Mouse (Mus musculus): Measurements from ENCODE around the gene Plekha5. TPM values are rescaled to one million over a fixed set of nuclear protein-coding genes. Genes with fewer than 3 reads are reported as not detected.
A peak's percentile ranks its signal among the peaks of the same experiment; 100 is the strongest.

Plekha5 gene
- polyA plus RNA-seq, 1 experiment from 2014 or later = 28.6 TPM

GRCm38 (mm10) chr6:140423041-140423845, 611 bp upstream of the Plekha5 start:
- H3K4me3 ChIP-seq (ENCODE audit: low read depth, low read length) = peak overlapping the region; percentile 89
- no peaks in the 10 kb centered on the region for H3K27me3 ChIP-seq (replicated peaks; ENCODE audit: control insufficient read depth, insufficient read depth, low read length)
- peak overlapping the region; percentile 80 for H3K9ac ChIP-seq (ENCODE audit: low read depth, low read length)
- no peaks in the 10 kb centered on the region; the same call in 1 of the 2 replicates for H3K36me3 ChIP-seq (ENCODE audit: control insufficient read depth, insufficient read depth, low read length)
- H3K4me1 ChIP-seq (replicated peaks; ENCODE audit: control insufficient read depth, insufficient read depth, low read length) = no peaks in the 10 kb centered on the region
- ATAC-seq (replicated peaks; ENCODE audit: low FRiP score) = no peak
- peak overlapping the region; percentile 89 for H3K4me2 ChIP-seq
- no peaks in the 10 kb centered on the region for H3K9me3 ChIP-seq (ENCODE audit: control insufficient read depth, low read length)
- no peak for DNase-seq (ENCODE audit: low spot score)
- 15% methylated on average over 29 of the region's 29 CpGs for WGBS
- H3K27ac ChIP-seq (ENCODE audit: low read depth, low read length) = no peak overlapping the region

GRCm38 (mm10) chr6:140424201-140424990, 542 bp downstream of the Plekha5 start:
- Histone ChIP-seq H3K27me3 (replicated peaks; ENCODE audit: control insufficient read depth, insufficient read depth, low read length) (no peaks in the 10 kb centered on the region), H3K27ac (ENCODE audit: low read depth, low read length) (peak overlapping the region; percentile 77), H3K4me2 (peak overlapping the region; percentile 89), H3K9ac (ENCODE audit: low read depth, low read length) (peak overlapping the region; percentile 80), H3K36me3 (ENCODE audit: control insufficient read depth, insufficient read depth, low read length) (no peaks in the 10 kb centered on the region; the same call in 1 of the 2 replicates), H3K4me3 (ENCODE audit: low read depth, low read length) (peak overlapping the region; percentile 89), H3K9me3 (ENCODE audit: control insufficient read depth, low read length) (no peaks in the 10 kb centered on the region), H3K4me1 (replicated peaks; ENCODE audit: control insufficient read depth, insufficient read depth, low read length) (no peaks in the 10 kb centered on the region)
- ATAC-seq (replicated peaks; ENCODE audit: low FRiP score) = peak; percentile 60
- under 1% methylated on average over 62 of the region's 72 CpGs for WGBS
- DNase-seq (ENCODE audit: low spot score) = peak; percentile 73

GRCm38 (mm10) chr6:140424991-140425361, 1.1 kb downstream of the Plekha5 start:
- Histone ChIP-seq H3K27me3 (replicated peaks; ENCODE audit: control insufficient read depth, insufficient read depth, low read length) (no peaks in the 10 kb centered on the region), H3K4me1 (replicated peaks; ENCODE audit: control insufficient read depth, insufficient read depth, low read length) (no peaks in the 10 kb centered on the region), H3K27ac (ENCODE audit: low read depth, low read length) (peak overlapping the region; percentile 21; the same call in 1 of the 2 replicates), H3K9me3 (ENCODE audit: control insufficient read depth, low read length) (no peaks in the 10 kb centered on the region), H3K4me3 (ENCODE audit: low read depth, low read length) (peak overlapping the region; percentile 89), H3K36me3 (ENCODE audit: control insufficient read depth, insufficient read depth, low read length) (no peaks in the 10 kb centered on the region; the same call in 1 of the 2 replicates), H3K4me2 (peak overlapping the region; percentile 89), H3K9ac (ENCODE audit: low read depth, low read length) (peak overlapping the region; percentile 80)
- ATAC-seq (replicated peaks; ENCODE audit: low FRiP score) = no peak; the same call in 1 of the 2 replicates
- WGBS = 6% methylated on average over 17 of the region's 17 CpGs
- DNase-seq (ENCODE audit: low spot score) = peak; percentile 38

GRCm38 (mm10) chr6:140429236-140429635, 5.4 kb downstream of the Plekha5 start:
- Histone ChIP-seq H3K9me3 (ENCODE audit: control insufficient read depth, low read length) (no peaks in the 10 kb centered on the region), H3K9ac (ENCODE audit: low read depth, low read length) (no peak overlapping the region), H3K27me3 (replicated peaks; ENCODE audit: control insufficient read depth, insufficient read depth, low read length) (no peaks in the 10 kb centered on the region), H3K4me2 (no peak overlapping the region), H3K4me3 (ENCODE audit: low read depth, low read length) (no peak overlapping the region), H3K36me3 (ENCODE audit: control insufficient read depth, insufficient read depth, low read length) (peaks cover 5% of the 10 kb centered on the region; the same call in 1 of the 2 replicates), H3K27ac (ENCODE audit: low read depth, low read length) (no peak overlapping the region), H3K4me1 (replicated peaks; ENCODE audit: control insufficient read depth, insufficient read depth, low read length) (no peaks in the 10 kb centered on the region)
- ATAC-seq (replicated peaks; ENCODE audit: low FRiP score) = no peak
- WGBS = 83% methylated on average over 8 of the region's 8 CpGs
- no peak for DNase-seq (ENCODE audit: low spot score)

GRCm38 (mm10) chr6:140432363-140432762, 8.5 kb downstream of the Plekha5 start:
- Histone ChIP-seq H3K4me3 (ENCODE audit: low read depth, low read length) (no peak overlapping the region), H3K36me3 (ENCODE audit: control insufficient read depth, insufficient read depth, low read length) (peaks cover 5% of the 10 kb centered on the region; the same call in 1 of the 2 replicates), H3K9ac (ENCODE audit: low read depth, low read length) (no peak overlapping the region), H3K4me2 (no peak overlapping the region), H3K27ac (ENCODE audit: low read depth, low read length) (no peak overlapping the region), H3K4me1 (replicated peaks; ENCODE audit: control insufficient read depth, insufficient read depth, low read length) (no peaks in the 10 kb centered on the region), H3K9me3 (ENCODE audit: control insufficient read depth, low read length) (no peaks in the 10 kb centered on the region), H3K27me3 (replicated peaks; ENCODE audit: control insufficient read depth, insufficient read depth, low read length) (no peaks in the 10 kb centered on the region)
- DNase-seq (ENCODE audit: low spot score) = no peak
- no peak for ATAC-seq (replicated peaks; ENCODE audit: low FRiP score)
- 92% methylated on average over 9 of the region's 9 CpGs for WGBS

GRCm38 (mm10) chr6:140443374-140443773, 19.5 kb downstream of the Plekha5 start:
- ATAC-seq (replicated peaks; ENCODE audit: low FRiP score) (0 out of 2 replicates have a peak, but pooled peaks have one; percentile 22), DNase-seq (ENCODE audit: low spot score) (no peak)
- Histone ChIP-seq H3K4me1 (replicated peaks; ENCODE audit: control insufficient read depth, insufficient read depth, low read length) (no peaks in the 10 kb centered on the region), H3K4me2 (no peak overlapping the region), H3K9me3 (ENCODE audit: control insufficient read depth, low read length) (no peaks in the 10 kb centered on the region), H3K9ac (ENCODE audit: low read depth, low read length) (no peak overlapping the region), H3K27ac (ENCODE audit: low read depth, low read length) (no peak overlapping the region), H3K4me3 (ENCODE audit: low read depth, low read length) (no peak overlapping the region), H3K36me3 (ENCODE audit: control insufficient read depth, insufficient read depth, low read length) (no peaks in the 10 kb centered on the region; the same call in 1 of the 2 replicates), H3K27me3 (replicated peaks; ENCODE audit: control insufficient read depth, insufficient read depth, low read length) (no peaks in the 10 kb centered on the region)
- 87% methylated on average over 5 of the region's 5 CpGs for WGBS

- no peak overlapping the region for H3K4me2 ChIP-seq
- ATAC-seq (replicated peaks; ENCODE audit: low FRiP score) = no peak
- no peak overlapping the region for H3K9ac ChIP-seq (ENCODE audit: low read depth, low read length)
- H3K4me1 ChIP-seq (replicated peaks; ENCODE audit: control insufficient read depth, insufficient read depth, low read length) = no peaks in the 10 kb centered on the region
- H3K4me3 ChIP-seq (ENCODE audit: low read depth, low read length) = no peak overlapping the region
- no peak overlapping the region for H3K27ac ChIP-seq (ENCODE audit: low read depth, low read length)
- no peaks in the 10 kb centered on the region for H3K27me3 ChIP-seq (replicated peaks; ENCODE audit: control insufficient read depth, insufficient read depth, low read length)
- no peaks in the 10 kb centered on the region for H3K9me3 ChIP-seq (ENCODE audit: control insufficient read depth, low read length)
- no peak for DNase-seq (ENCODE audit: low spot score)
- no peaks in the 10 kb centered on the region; the same call in 1 of the 2 replicates for H3K36me3 ChIP-seq (ENCODE audit: control insufficient read depth, insufficient read depth, low read length)
- 71% methylated on average over 7 of the region's 7 CpGs for WGBS
These were observed 20.3 kb downstream of the Plekha5 start for GRCm38 (mm10) chr6:140444147-140444546.

GRCm38 (mm10) chr6:140444855-140445465, 21.1 kb downstream of the Plekha5 start:
- H3K4me1 ChIP-seq (replicated peaks; ENCODE audit: control insufficient read depth, insufficient read depth, low read length) = no peaks in the 10 kb centered on the region
- H3K27ac ChIP-seq (ENCODE audit: low read depth, low read length) = no peak overlapping the region
- H3K27me3 ChIP-seq (replicated peaks; ENCODE audit: control insufficient read depth, insufficient read depth, low read length) = no peaks in the 10 kb centered on the region
- H3K4me3 ChIP-seq (ENCODE audit: low read depth, low read length) = no peak overlapping the region
- DNase-seq (ENCODE audit: low spot score) (no peak), ATAC-seq (replicated peaks; ENCODE audit: low FRiP score) (no peak; the same call in 1 of the 2 replicates)
- WGBS = 59% methylated on average over 10 of the region's 10 CpGs
- H3K36me3 ChIP-seq (ENCODE audit: control insufficient read depth, insufficient read depth, low read length) = no peaks in the 10 kb centered on the region; the same call in 1 of the 2 replicates
- H3K9ac ChIP-seq (ENCODE audit: low read depth, low read length) = no peak overlapping the region
- no peaks in the 10 kb centered on the region for H3K9me3 ChIP-seq (ENCODE audit: control insufficient read depth, low read length)
- H3K4me2 ChIP-seq = no peak overlapping the region

Data from liver, embryonic 11.5 days (tissue).